Mouse (Mus musculus): ENCODE measurements around the gene Itln1. TPM values are rescaled to one million over a fixed set of nuclear protein-coding genes. Genes with fewer than 3 reads are reported as not detected.
A peak's percentile ranks its signal among the peaks of the same experiment; 100 is the strongest.

The Itln1 gene
- polyA plus RNA-seq, 1 experiment from 2014 or later: not detected

DNA sequence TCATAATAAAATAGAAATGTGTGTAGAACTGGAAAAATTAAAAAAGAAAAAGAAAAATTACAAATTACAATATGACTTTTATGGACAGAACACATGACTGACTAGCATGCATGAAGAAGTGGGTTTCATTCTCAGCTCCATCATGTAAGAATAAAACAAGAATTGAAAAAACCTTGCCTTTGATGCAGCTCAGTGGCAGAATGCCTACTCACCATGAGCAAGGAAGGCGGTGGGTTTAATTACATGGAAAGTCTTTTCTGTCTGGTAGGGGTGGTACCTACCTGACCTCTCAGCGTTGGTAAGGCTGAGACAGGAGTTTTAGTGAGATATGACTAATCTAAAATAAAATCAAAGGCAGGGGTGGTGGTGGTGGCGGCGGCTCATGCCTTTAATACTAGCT lies 30.5 kb downstream of the Itln1 start:
- peak overlapping the region; percentile 69 for H3K4me2 ChIP-seq
- no peak for ATAC-seq (replicated peaks; ENCODE audit: low FRiP score)
- peaks cover 17% of the 10 kb centered on the region for H3K4me1 ChIP-seq
- no peaks in the 10 kb centered on the region for H3K9me3 ChIP-seq (replicated peaks)
- no peak overlapping the region for H3K27ac ChIP-seq
- H3K9ac ChIP-seq: no peak overlapping the region
- no peak overlapping the region for H3K4me3 ChIP-seq (replicated peaks)
- no peaks in the 10 kb centered on the region for H3K27me3 ChIP-seq
- H3K36me3 ChIP-seq: no peaks in the 10 kb centered on the region
- 75% methylated on average over 4 of the region's 4 CpGs for WGBS

- peak overlapping the region; percentile 66 for H3K9ac ChIP-seq
- under 1% methylated on average over 53 of the region's 53 CpGs for WGBS
- ATAC-seq (replicated peaks; ENCODE audit: low FRiP score): peak; percentile 41
- H3K36me3 ChIP-seq: no peaks in the 10 kb centered on the region
- no peaks in the 10 kb centered on the region for H3K27me3 ChIP-seq
- peak overlapping the region; percentile 98 for H3K27ac ChIP-seq
- H3K9me3 ChIP-seq (replicated peaks): no peaks in the 10 kb centered on the region
- H3K4me2 ChIP-seq: peak overlapping the region; percentile 69
- H3K4me3 ChIP-seq (replicated peaks): peak overlapping the region; percentile 54
- H3K4me1 ChIP-seq: peaks cover 17% of the 10 kb centered on the region
Observed at GRCm38 (mm10) chr1:171503592-171504291, 31.4 kb downstream of the Itln1 start.

- peaks cover 17% of the 10 kb centered on the region for H3K4me1 ChIP-seq
- WGBS: under 1% methylated on average over 19 of the region's 19 CpGs
- ATAC-seq (replicated peaks; ENCODE audit: low FRiP score): peak; percentile 91
- no peaks in the 10 kb centered on the region for H3K36me3 ChIP-seq
- H3K27me3 ChIP-seq: no peaks in the 10 kb centered on the region
- peak within 1 kb of the TSS; percentile 54 for H3K4me3 ChIP-seq (replicated peaks)
- H3K4me2 ChIP-seq: peak within 1 kb of the TSS; percentile 69
- peak within 1 kb of the TSS; percentile 66 for H3K9ac ChIP-seq
- peak within 1 kb of the TSS; percentile 98 for H3K27ac ChIP-seq
- no peaks in the 10 kb centered on the region for H3K9me3 ChIP-seq (replicated peaks)
Observed at GRCm38 (mm10) chr1:171503250-171503591, 31.9 kb downstream of the Itln1 start, which contains the start of gene Alyref2. TSS of gene Alyref2 (plus strand) at chr1:171503478.

GRCm38 (mm10) chr1:171502388-171503249 lies 32.5 kb downstream of the Itln1 start:
- 0% methylated on average over 14 of the region's 14 CpGs for WGBS
- H3K9ac ChIP-seq: peak overlapping the region; percentile 66; the same call in 1 of the 2 replicates
- ATAC-seq (replicated peaks; ENCODE audit: low FRiP score): peak; percentile 90
- H3K27ac ChIP-seq: peak overlapping the region; percentile 98
- H3K4me3 ChIP-seq (replicated peaks): peak overlapping the region; percentile 54
- no peaks in the 10 kb centered on the region for H3K36me3 ChIP-seq
- H3K9me3 ChIP-seq (replicated peaks): no peaks in the 10 kb centered on the region
- peak overlapping the region; percentile 69 for H3K4me2 ChIP-seq
- H3K4me1 ChIP-seq: peaks cover 17% of the 10 kb centered on the region
- no peaks in the 10 kb centered on the region for H3K27me3 ChIP-seq

DNA sequence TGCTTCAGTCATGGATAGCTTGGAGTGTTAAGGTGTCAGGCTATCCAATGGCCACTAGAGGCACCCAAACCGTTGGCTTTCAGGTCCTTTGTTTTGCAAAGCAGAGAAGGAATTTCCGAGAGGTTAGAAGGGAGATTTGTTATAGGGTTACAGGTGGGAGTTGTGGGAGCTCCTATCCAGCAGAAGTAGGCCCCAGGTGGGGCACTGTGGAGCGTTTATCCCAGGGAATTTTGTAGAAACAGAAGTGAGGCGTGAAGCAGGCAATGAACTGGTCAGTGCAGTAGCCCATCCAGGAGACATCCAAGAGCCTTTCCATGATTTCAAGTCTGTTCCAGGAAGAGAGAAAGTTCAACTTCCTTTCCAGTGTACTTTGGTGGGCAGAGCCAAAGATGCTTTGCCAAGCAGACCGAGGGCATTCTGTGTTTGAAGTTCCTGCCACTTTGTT lies 33.4 kb downstream of the Itln1 start:
- H3K4me1 ChIP-seq: peaks cover 17% of the 10 kb centered on the region
- peak overlapping the region; percentile 46 for H3K4me2 ChIP-seq
- no peak for ATAC-seq (replicated peaks; ENCODE audit: low FRiP score)
- H3K27ac ChIP-seq: peak overlapping the region; percentile 98
- H3K9me3 ChIP-seq (replicated peaks): no peaks in the 10 kb centered on the region
- no peaks in the 10 kb centered on the region for H3K36me3 ChIP-seq
- no peaks in the 10 kb centered on the region for H3K27me3 ChIP-seq
- WGBS: 5% methylated on average over 5 of the region's 5 CpGs
- H3K9ac ChIP-seq: no peak overlapping the region
- H3K4me3 ChIP-seq (replicated peaks): peak overlapping the region; percentile 22; the same call in 1 of the 2 replicates

DNA sequence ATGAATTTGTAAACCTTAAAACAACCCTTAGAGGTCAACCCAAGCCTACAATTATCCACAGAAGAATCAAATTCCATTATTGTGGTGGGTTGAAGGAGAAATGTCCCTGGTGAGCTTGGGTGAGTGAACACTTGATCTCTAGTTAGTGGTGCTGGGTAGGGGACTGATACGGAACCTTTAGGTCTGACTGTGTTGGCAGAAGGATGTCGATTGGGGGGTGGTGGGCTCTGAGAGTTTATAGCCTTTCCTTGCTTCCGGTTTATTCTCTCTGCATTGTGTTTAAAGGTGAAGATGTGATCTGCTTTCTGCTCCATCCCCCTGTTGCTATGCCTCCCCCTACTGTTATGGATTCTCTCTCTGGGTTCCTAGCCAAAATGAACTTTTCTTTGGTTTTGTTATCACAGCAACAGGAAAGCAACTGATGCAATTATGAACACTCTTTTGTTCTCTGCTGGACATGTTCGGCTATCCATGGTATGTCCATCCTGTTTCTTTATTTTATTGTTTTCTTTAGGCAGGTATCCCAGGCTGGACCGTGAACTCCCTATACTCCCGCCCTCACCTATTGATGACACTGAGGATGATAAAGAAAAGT lies 34.0 kb downstream of the Itln1 start:
- Histone ChIP-seq H3K27ac (peak overlapping the region; percentile 98; the same call in 1 of the 2 replicates), H3K9ac (no peak overlapping the region), H3K4me2 (peak overlapping the region; percentile 46), H3K4me1 (peaks cover 17% of the 10 kb centered on the region), H3K9me3 (replicated peaks) (no peaks in the 10 kb centered on the region), H3K27me3 (no peaks in the 10 kb centered on the region), H3K36me3 (no peaks in the 10 kb centered on the region), H3K4me3 (replicated peaks) (no peak overlapping the region; the same call in 1 of the 2 replicates)
- 58% methylated on average over 6 of the region's 6 CpGs for WGBS
- no peak for ATAC-seq (replicated peaks; ENCODE audit: low FRiP score)

- WGBS: 80% methylated on average over 5 of the region's 5 CpGs
- ATAC-seq (replicated peaks; ENCODE audit: low FRiP score): no peak
Observed at GRCm38 (mm10) chr1:171499856-171500255, 35.2 kb downstream of the Itln1 start.

GRCm38 (mm10) chr1:171495371-171495770 lies 39.7 kb downstream of the Itln1 start:
- Histone ChIP-seq H3K9me3 (replicated peaks) (peaks cover 8% of the 10 kb centered on the region; the same call in 1 of the 2 replicates), H3K4me1 (no peaks in the 10 kb centered on the region), H3K27ac (no peak overlapping the region), H3K36me3 (no peaks in the 10 kb centered on the region), H3K4me3 (replicated peaks) (no peak overlapping the region), H3K4me2 (no peak overlapping the region), H3K27me3 (no peaks in the 10 kb centered on the region), H3K9ac (no peak overlapping the region)
- no peak for ATAC-seq (replicated peaks; ENCODE audit: low FRiP score)
- 89% methylated on average over 6 of the region's 6 CpGs for WGBS

More at GRCm38 (mm10) chr1:171499856-171500255, 35.2 kb downstream of the Itln1 start:
- no peaks in the 10 kb centered on the region for H3K27me3 ChIP-seq
- no peaks in the 10 kb centered on the region for H3K36me3 ChIP-seq
- no peak overlapping the region for H3K27ac ChIP-seq
- H3K4me1 ChIP-seq: peaks cover 17% of the 10 kb centered on the region
- no peaks in the 10 kb centered on the region for H3K9me3 ChIP-seq (replicated peaks)
- no peak overlapping the region for H3K4me2 ChIP-seq
- no peak overlapping the region for H3K4me3 ChIP-seq (replicated peaks)
- H3K9ac ChIP-seq: no peak overlapping the region

DNA sequence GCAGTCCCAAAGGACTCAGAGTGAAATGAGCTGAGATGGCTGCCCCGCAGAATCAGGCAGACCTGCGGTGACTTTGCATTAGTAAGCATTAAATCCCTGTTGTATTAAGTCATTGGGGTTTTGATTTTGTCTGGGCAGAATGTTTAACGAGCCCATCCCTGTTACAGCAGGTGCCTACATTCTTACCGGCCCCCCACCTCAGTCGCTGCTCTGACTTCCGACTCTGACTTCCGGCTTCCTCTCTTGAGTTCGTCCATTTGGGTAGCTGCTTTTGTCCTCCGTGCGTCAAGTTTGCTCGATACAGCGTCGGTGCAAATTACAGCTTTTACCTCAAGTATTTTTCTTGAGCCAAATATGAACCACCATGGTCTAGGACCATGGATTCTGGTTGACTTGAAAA lies 40.9 kb downstream of the Itln1 start:
- Histone ChIP-seq H3K36me3 (no peaks in the 10 kb centered on the region), H3K27me3 (no peaks in the 10 kb centered on the region), H3K9ac (no peak overlapping the region), H3K4me1 (no peaks in the 10 kb centered on the region), H3K4me3 (replicated peaks) (no peak overlapping the region), H3K27ac (no peak overlapping the region), H3K4me2 (no peak overlapping the region), H3K9me3 (replicated peaks) (peaks cover 14% of the 10 kb centered on the region; the same call in 1 of the 2 replicates)
- 93% methylated on average over 13 of the region's 13 CpGs for WGBS
- no peak for ATAC-seq (replicated peaks; ENCODE audit: low FRiP score)

GRCm38 (mm10) chr1:171478968-171479367 lies 56.1 kb downstream of the Itln1 start:
- WGBS: 36% methylated on average over 2 of the region's 2 CpGs

GRCm38 (mm10) chr1:171477758-171478545 lies 57.1 kb downstream of the Itln1 start:
- H3K9ac ChIP-seq: 0 out of 2 replicates have a peak overlapping the region, but pooled peaks have one; percentile 4
- no peaks in the 10 kb centered on the region for H3K27me3 ChIP-seq
- H3K4me3 ChIP-seq (replicated peaks): peak overlapping the region; percentile 32
- WGBS: 59% methylated on average over 27 of the region's 27 CpGs
- peak; percentile 79 for ATAC-seq (replicated peaks; ENCODE audit: low FRiP score)
- H3K27ac ChIP-seq: peak overlapping the region; percentile 68
- 0 out of 2 replicates have a peak, but pooled peaks cover 7% of the 10 kb centered on the region for H3K4me1 ChIP-seq
- peaks cover 3% of the 10 kb centered on the region for H3K9me3 ChIP-seq (replicated peaks)
- H3K4me2 ChIP-seq: peak overlapping the region; percentile 52
- no peaks in the 10 kb centered on the region for H3K36me3 ChIP-seq

More at GRCm38 (mm10) chr1:171478968-171479367, 56.1 kb downstream of the Itln1 start:
- H3K4me2 ChIP-seq: no peak overlapping the region
- no peak overlapping the region for H3K27ac ChIP-seq
- no peaks in the 10 kb centered on the region for H3K27me3 ChIP-seq
- ATAC-seq (replicated peaks; ENCODE audit: low FRiP score): peak; percentile 25; the same call in 1 of the 2 replicates
- H3K36me3 ChIP-seq: no peaks in the 10 kb centered on the region
- peaks cover 6% of the 10 kb centered on the region for H3K9me3 ChIP-seq (replicated peaks)
- H3K9ac ChIP-seq: no peak overlapping the region
- 0 out of 2 replicates have a peak, but pooled peaks cover 7% of the 10 kb centered on the region for H3K4me1 ChIP-seq
- H3K4me3 ChIP-seq (replicated peaks): no peak overlapping the region

Measured in kidney, embryonic 15.5 days (tissue).